In the genomic region with DNA sequence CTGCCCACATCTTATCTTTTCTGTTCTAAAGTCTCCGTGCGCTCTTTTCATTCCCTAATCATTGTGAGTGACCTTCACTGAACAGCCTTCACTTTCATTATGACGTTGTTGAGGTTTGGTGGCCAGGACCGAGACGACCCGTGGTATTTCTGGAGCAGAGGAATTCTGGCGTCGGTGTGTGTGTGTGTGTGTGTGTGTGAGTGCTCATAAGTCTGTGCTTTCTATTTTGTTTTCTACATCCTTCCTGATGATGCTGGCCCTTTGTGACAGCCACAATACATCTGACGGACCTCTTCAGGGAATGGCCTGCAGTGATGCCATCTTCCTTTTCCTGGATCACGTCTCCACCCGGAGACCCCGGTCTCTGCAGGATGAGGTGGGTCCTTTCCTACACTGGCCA, we compare ENCODE assay signal across 16 mouse cellular contexts. TPM values are rescaled to one million over a fixed set of nuclear protein-coding genes. Genes with fewer than 3 reads are reported as not detected.
A peak's percentile ranks its signal among the peaks of the same experiment; 100 is the strongest.
DNase-seq lines count a peak whose midpoint lies in the region; ATAC-seq and TF ChIP-seq lines count a peak whose summit lies in the region.
"Had no signal": no experiment of that assay in that cellular context is flagged by ENCODE, and none has a peak within 500 bp of the region (broad histone marks: within the 10 kb centered on the region; RNA-seq: fewer than 3 reads in every experiment).

No protein-coding gene starts in this region.

- WGBS in heart, embryonic 10.5 days, result 58% methylated on average over 12 of the region's 12 CpGs
- 72% methylated on average over 12 of the region's 12 CpGs for WGBS in lung, embryonic 14.5 days
- WGBS in heart, embryonic 14.5 days, result 42% methylated on average over 12 of the region's 12 CpGs

- H3K4me3 ChIP-seq in heart, embryonic 10.5 days, result no peak overlapping the region
- no peak overlapping the region for H3K4me3 ChIP-seq in lung, embryonic 14.5 days (ENCODE audit: low read depth, low read length)
- no peak overlapping the region for H3K4me3 ChIP-seq in heart, embryonic 14.5 days (ENCODE audit: control insufficient read depth in 1 of 2, insufficient read depth in 1 of 2, low read depth in 1 of 2, low read length in 2 of 2)
- H3K4me3 ChIP-seq: hindbrain, embryonic 13.5 days; liver, embryonic 12.5 days; megakaryocyte, embryonic 14.5 days had no signal

- H3K9me3 ChIP-seq in heart, embryonic 10.5 days, result no peaks in the 10 kb centered on the region
- no peaks in the 10 kb centered on the region for H3K9me3 ChIP-seq in lung, embryonic 14.5 days (ENCODE audit: low read depth, low read length)
- no peaks in the 10 kb centered on the region for H3K9me3 ChIP-seq in heart, embryonic 14.5 days (ENCODE audit: control insufficient read depth, low read length)
- H3K9me3 ChIP-seq: hindbrain, embryonic 13.5 days; liver, embryonic 12.5 days; megakaryocyte, embryonic 14.5 days had no signal

- peaks cover 30% of the 10 kb centered on the region for H3K4me1 ChIP-seq in heart, embryonic 10.5 days
- H3K4me1 ChIP-seq in lung, embryonic 14.5 days (ENCODE audit: insufficient read depth), result no peaks in the 10 kb centered on the region
- H3K4me1 ChIP-seq in heart, embryonic 14.5 days (ENCODE audit: control insufficient read depth in 2 of 2, insufficient read depth in 2 of 2, low read length in 2 of 2), result peaks cover 9 to 11% of the 10 kb centered on the region in 2 experiments
- H3K4me1 ChIP-seq: hindbrain, embryonic 13.5 days had no signal

- H3K4me2 ChIP-seq in lung, embryonic 14.5 days, result no peak overlapping the region
- H3K4me2 ChIP-seq in heart, embryonic 14.5 days (ENCODE audit: low read length), result peak overlapping the region; percentile 32
- H3K4me2 ChIP-seq: hindbrain, embryonic 13.5 days; liver, embryonic 12.5 days had no signal

- peak overlapping the region; percentile 47; the same call in 1 of the 2 replicates for H3K27ac ChIP-seq in heart, embryonic 10.5 days
- H3K27ac ChIP-seq in lung, embryonic 14.5 days (ENCODE audit: low read depth), result no peak overlapping the region
- H3K27ac ChIP-seq in heart, embryonic 14.5 days (replicated peaks in 1 of 2; ENCODE audit: control insufficient read depth in 1 of 2, insufficient read depth in 1 of 2, low read depth in 2 of 2, low read length in 2 of 2), result peak overlapping the region; percentile 32 to 50; a peak in 2 of 4 replicates
- H3K27ac ChIP-seq: hindbrain, embryonic 13.5 days; liver, embryonic 12.5 days had no signal

- no peak for TF ChIP-seq CTCF in lung, embryonic 14.5 days (IDR thresholded peaks at IDR 0.05; ENCODE audit: low read depth)

- H3K27me3 ChIP-seq in heart, embryonic 10.5 days (ENCODE audit: insufficient read depth, poor library complexity, severe bottlenecking), result no peaks in the 10 kb centered on the region
- no peaks in the 10 kb centered on the region for H3K27me3 ChIP-seq in lung, embryonic 14.5 days (ENCODE audit: insufficient read depth, low read length)
- no peaks in the 10 kb centered on the region for H3K27me3 ChIP-seq in heart, embryonic 14.5 days (ENCODE audit: control insufficient read depth, insufficient read depth, low read length)
- H3K27me3 ChIP-seq: megakaryocyte, embryonic 14.5 days had no signal

- H3K9ac ChIP-seq in lung, embryonic 14.5 days, result no peak overlapping the region
- 0 out of 2 replicates have a peak overlapping the region, but pooled peaks have one; percentile 16 for H3K9ac ChIP-seq in heart, embryonic 14.5 days (ENCODE audit: low read length)
- H3K9ac ChIP-seq: hindbrain, embryonic 13.5 days; liver, embryonic 12.5 days had no signal

- 0 out of 2 replicates have a peak, but pooled peaks cover 5% of the 10 kb centered on the region for H3K36me3 ChIP-seq in heart, embryonic 10.5 days
- no peaks in the 10 kb centered on the region for H3K36me3 ChIP-seq in lung, embryonic 14.5 days (ENCODE audit: insufficient read depth)
- no peaks in the 10 kb centered on the region for H3K36me3 ChIP-seq in heart, embryonic 14.5 days (ENCODE audit: control insufficient read depth, insufficient read depth, low read length)
- H3K36me3 ChIP-seq: G1E; hindbrain, embryonic 13.5 days; liver, embryonic 12.5 days had no signal

- no peak for ATAC-seq in lung, embryonic 14.5 days (ENCODE audit: insufficient read depth)
- ATAC-seq in heart, embryonic 14.5 days (ENCODE audit: insufficient number of reproducible peaks, insufficient read depth, low FRiP score, low read depth), result no peak
- ATAC-seq: intestine, embryonic 16.5 days; liver, embryonic 12.5 days had no signal

- DNase-seq in heart, embryonic 10.5 days (ENCODE audit: low spot score), result no peak
- DNase-seq in heart, postnatal 14 days, result no peak
- peak; percentile 32 for DNase-seq in lung, embryonic 14.5 days
- no peak for DNase-seq in lung, postnatal 25 days (ENCODE audit: low spot score)
- peak; percentile 70 for DNase-seq in lung, postnatal 36 days
- DNase-seq in spleen, postnatal 36 days (ENCODE audit: low spot score in 2 of 2), result no peak
- no peak for DNase-seq in frontal cortex, postnatal 14 days (ENCODE audit: low spot score in 2 of 2)
- DNase-seq: cerebellum, postnatal 10 days; gastrocnemius, postnatal 25 days; spleen, adult 18-20 months had no signal

- intact Hi-C loops in heart, postnatal 14 days (cut with DNase I), result loop anchor here (2.0 kb wide), 1 partner anchor 14 kb away; no protein-coding TSS in a partner anchor

RNA-seq across cellular contexts. Expression of a gene that starts 11.6 kb away (rescaled TPM):
- polyA plus RNA-seq in heart, embryonic 10.5 days (2016; fragmentation: Nextera tagmentation; extraction: Ambion mirVana), result 58.5 and 65.3 TPM in 2 replicates
- total RNA-seq in heart, postnatal 14 days (2021), result 10 to 100 TPM; 20.9 to 26.1 TPM
- polyA plus RNA-seq in lung, embryonic 14.5 days (2014; fragmentation: Nextera tagmentation; extraction: Ambion mirVana), result 73.4 and 76.8 TPM in 2 replicates
- 42.4 and 43.4 TPM in 2 replicates for polyA plus RNA-seq in heart, embryonic 14.5 days (2014; fragmentation: Nextera tagmentation; extraction: Ambion mirVana)
- polyA plus RNA-seq: G1E had no signal

Comparison
In these comparisons a context has a peak if more than half of its experiments do, and no peak if none do; other contexts are left out.
1. DNase-seq: peak in lung, embryonic 14.5 days (single experiment) and lung, postnatal 36 days (single experiment); none in heart, embryonic 10.5 days (single experiment), heart, postnatal 14 days (0 of 2), lung, postnatal 25 days (single experiment), spleen, postnatal 36 days (0 of 2) and frontal cortex, postnatal 14 days (0 of 2).